Mouse (Mus musculus): ENCODE data around the gene Upk3bl.
A peak's percentile ranks its signal among the peaks of the same experiment; 100 is the strongest.

Gene Upk3bl

DNA sequence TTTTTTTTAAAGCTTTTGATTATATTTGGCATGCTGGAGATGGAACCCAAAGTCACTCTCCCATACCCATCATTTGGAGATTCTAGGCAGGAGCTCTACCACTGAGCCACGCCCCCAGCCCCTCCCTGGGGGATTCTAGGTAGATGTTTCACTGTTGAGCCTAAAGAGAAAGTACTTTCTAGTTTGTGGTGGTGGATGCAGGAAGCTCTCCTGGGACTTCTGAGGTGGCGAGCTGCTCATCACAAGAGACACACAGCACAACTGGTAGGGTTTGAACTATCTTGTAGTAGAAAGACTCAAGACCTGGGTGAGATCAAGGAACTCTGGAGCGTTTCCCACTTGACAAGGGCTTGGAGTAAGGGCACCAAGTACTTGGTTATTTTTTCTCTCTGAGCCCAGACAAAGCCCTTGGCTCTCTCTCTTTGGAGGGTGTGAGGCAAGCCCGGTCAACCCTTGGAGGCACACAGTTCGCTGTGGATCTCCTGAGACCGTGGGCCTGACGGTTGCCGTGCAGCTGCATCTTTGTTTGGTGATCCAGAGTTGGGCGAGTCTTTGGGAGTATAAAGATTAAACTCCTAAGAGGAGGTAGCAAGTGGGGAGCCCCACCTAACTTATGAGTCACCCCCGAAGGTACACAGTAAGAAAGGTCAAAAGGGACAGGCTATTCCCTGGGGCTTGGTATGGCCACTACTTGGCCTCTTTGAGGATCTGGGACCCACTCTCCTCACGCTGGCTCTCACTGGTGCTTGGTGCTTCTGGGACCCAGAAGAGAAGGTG is at the start of gene Upk3bl:
Upk3bl (plus strand) TSS at position 192 of the 777 bp plus-strand sequence.
- no peak for DNase-seq (ENCODE audit: low spot score in 2 of 2)

DNA sequence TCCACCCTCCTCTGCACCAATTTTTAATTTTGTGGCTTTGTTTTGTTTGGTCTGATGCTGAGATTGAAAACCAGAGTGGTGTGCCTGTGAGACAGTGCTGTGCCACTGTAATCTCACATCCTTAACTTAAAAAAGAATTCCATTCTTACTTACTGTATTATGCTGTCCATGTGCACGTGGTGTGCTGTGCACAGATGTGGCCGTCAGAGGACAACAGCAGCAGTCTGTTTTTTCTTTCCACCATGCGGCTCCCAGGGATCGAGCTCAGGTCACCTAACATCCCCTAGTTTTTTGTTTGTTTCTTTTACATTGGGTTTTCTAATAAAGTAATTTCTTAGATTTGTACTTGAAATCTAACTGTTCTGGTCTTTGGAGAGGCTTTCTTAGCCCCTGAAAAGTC is 49.8 kb upstream of the Upk3bl start:
- no peak for DNase-seq (ENCODE audit: low spot score in 2 of 2)

DNA sequence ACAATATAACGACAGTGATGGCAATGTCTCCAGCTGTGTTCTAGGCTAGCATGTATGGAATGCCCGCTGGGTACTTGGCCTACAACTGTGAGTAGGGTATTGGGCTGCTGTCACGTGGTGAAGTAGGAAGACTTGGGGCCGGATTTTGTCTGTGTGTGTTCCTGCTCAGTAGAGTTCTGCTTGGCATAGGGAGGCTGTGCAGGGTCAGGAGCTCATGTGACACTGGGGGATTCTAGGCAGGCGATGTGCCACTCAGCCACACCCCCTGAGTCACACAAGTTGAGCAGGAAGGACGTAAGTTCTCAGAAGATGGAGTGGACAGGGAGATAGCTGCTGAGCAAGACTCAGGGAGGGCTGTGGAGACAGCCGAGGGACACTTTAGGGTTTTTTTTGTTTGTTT is 46.5 kb upstream of the Upk3bl start:
- no peak for DNase-seq (ENCODE audit: low spot score in 2 of 2)

DNA sequence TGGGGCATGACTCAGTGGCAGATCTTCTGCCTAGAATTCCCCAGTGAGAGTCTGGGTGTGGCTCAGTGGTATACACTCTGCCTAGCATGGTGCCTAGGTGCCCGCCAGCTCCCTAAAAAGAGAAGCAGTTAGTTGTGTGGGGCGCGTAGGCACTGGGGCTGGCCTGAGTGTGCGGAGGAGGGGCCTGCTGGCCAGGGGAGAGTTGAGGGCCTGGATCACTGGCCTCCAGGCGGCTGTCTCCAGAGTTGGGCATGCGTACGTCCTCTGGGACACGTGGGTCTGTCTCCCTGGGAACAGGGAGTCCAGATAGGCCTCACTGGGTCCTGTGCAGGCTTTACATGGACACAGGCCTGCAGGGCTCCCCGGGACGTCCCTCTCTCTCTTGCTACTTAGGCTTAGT is 39.4 kb upstream of the Upk3bl start:
- DNase-seq (ENCODE audit: low spot score in 2 of 2), result no peak

DNA sequence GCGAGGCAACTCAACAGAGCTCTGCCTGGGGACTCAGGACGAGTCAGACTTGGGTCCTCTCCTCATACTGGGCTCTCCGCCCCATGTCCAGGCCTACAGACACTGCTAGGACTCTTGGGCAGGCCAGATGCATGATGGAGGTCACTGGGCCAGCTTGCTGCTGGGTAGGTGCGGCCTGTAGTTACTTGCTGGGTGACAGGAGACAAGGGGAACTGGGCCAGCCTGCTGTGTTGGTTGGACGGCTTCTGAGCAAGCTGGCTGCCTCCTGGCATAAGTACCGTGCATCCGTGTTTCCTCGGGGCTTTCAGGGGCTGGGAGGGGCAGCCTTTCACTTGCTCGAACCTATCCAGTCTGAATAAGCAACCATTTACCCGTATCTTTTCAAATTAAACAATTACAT is 38.7 kb upstream of the Upk3bl start:
- DNase-seq (ENCODE audit: low spot score in 2 of 2), result no peak

DNA sequence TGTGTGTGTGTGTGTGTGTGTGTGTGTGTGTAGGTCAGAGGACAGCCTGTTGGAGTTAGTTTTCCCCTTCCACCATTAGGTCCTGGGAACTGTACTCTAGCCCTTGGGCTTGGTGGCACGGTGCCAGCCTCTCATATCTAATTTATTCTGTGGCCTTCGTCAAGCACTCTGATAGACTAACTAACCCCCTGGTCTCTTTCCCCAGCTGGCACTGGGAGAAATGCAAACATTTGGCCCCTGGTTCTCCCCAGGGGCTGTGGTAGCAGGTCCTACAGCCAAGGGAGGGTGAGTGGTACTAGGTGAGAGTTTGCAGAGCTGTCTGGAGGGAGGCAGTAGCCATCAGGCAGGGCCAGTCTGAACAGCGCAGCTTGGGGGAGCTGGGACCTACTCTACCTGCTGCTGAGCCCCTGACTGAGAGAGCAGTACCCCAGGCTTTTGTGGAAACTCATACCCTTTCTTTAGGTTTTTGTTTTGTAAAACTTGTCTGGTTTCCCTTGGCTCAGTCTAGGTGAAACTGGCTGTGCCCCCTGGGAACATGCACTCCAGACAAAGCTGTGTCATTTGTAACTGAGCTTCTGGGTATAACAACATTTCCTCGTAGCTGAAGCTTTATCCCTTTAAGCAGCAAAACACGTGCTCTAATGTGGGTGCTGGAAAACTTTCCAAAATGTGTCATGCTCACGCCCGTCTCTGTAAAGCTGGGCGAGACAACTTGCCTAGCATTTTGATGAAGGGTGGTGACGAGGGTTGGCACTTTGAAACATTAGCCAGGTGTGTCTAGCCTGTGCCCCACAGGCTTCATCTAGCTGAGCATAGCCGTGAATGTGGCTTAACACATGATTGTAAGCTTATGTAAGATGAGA is 38.0 kb upstream of the Upk3bl start:
- no peak for DNase-seq (ENCODE audit: low spot score in 2 of 2)

DNA sequence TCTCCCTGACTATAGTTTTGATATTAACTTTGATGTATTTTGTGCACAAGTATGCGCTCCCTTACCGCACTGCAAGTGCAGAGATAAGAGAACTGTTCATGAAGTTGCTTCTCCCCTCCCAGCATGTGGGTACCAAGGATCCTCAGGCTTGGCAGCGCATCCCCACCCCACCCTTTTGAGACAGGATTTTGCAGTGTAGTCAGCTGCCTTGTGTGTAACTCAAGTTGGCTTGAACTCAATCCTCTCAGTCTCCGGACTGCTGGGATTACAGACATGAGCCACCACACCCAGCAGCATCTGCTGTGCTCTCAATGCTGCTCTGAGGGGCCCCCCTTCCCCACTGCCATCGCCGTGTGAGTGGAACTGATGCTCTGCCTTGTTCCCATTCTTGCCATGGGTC is 37.0 kb upstream of the Upk3bl start:
- DNase-seq (ENCODE audit: low spot score in 2 of 2), result no peak

DNA sequence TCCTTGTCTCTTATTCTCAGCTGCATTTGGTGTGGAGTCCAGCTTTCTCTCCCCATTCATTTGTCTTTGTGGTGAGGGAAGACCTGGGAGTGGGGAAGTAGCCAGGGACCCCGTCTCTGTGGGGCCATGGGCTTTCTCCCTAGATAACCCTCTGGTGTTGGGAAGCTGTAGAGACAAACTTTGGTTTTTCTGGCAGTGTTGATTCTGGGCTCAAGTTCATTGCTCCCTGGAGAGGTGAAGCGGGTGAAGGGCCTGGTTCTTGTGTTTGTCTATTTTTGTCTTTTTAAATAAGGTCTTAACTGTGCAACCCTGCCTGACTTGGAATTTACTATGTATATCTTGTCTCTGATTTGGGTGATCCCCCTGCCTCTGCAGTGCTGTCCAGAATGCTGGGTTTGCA is 35.6 kb upstream of the Upk3bl start:
- no peak for DNase-seq (ENCODE audit: low spot score in 2 of 2)

DNA sequence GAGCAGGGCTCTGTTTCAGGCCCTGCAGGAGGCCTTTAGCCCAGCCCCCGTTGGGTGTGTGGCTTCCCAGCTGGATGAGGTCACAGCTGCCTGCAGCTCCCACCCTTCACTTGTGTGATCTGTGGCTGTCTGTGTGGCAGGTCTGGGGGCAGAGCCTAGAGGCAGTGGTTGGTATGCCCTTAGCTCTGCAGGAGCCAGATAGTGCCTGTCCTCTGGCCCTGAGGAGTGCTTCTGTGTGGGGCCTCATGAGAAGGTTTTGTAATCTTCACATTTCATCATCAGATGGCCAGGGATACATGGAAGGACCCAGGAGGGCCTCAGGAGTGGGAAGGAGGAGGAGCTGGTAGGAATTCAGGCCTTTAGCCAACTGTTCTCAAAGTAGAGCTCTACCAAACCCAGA is 34.4 kb upstream of the Upk3bl start:
- DNase-seq (ENCODE audit: low spot score in 2 of 2), result no peak

DNA sequence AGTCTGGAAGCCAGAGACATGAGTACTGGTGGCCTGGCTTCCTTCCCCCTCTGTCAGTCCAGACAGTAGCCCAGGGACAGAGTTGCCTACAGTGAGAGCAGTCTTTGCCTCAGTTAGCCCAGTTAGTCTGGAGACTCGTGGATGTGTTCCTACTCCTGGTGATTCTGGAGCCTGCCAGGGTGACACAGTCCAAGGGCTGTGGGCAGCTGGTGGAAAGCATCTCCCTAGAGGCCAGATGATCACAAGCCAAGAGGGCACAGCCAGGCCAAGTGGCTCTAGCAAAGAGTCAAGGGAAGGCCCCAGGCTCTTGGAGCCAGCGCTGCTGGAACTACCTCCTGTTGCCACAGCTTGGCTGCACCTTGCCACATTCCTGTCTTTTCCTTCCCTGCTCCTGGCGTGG is 28.6 kb upstream of the Upk3bl start:
- no peak for DNase-seq (ENCODE audit: low spot score in 2 of 2)

DNA sequence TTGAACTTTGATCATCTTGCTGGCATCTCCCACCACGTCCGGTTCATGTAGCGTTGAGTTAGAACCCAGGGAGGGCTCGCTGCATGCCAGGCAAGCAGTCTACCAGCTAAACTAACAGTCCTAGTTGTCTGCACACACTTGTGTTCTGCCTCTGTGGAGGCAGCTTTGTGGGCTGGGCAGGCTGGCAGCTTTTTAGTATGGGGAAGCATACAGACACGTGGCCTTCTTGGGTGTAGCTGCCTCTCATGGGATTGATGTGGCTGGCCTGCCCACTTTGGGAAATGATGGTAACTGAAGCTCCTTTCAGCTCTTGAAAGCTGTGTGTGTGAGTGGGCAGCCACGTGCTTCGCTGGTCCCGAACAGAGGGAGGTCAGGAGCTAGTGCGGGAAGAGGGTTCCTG is 27.4 kb upstream of the Upk3bl start:
- DNase-seq (ENCODE audit: low spot score in 2 of 2), result no peak

DNA sequence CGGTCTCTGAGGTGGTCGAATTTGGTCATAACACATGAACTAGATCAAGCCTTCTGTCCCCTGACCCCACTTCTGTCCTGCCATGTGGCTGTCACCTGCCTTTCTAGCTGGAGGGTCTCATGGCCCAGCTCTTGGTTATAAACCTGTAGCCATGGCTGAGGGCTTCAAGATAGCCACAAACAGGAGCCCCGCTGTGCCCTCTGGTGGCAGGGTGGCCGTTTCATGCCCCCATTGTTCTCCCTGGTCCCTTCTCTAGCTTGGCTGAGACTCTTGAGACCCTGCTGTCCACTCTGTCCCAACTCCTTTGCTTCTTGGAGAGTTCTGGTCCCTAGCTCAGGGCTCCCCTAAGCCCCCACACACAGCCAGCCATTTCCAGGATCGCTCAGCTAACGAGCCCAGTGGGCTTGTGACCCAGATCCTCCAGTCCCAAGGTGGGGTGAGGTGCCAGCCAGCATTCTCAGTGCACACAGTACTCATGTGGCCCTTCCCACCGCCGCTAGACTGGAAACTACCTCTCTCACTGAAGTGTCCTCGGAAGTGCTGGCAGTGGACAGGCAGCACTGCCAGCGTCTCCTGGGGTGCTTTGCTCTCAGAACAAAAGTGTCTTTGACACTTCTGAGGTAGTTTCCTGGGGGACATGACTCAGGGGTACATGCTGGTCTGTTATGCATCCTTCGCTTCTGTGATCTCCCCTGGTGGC is 26.5 kb upstream of the Upk3bl start:
- DNase-seq (ENCODE audit: low spot score in 2 of 2), result no peak

DNA sequence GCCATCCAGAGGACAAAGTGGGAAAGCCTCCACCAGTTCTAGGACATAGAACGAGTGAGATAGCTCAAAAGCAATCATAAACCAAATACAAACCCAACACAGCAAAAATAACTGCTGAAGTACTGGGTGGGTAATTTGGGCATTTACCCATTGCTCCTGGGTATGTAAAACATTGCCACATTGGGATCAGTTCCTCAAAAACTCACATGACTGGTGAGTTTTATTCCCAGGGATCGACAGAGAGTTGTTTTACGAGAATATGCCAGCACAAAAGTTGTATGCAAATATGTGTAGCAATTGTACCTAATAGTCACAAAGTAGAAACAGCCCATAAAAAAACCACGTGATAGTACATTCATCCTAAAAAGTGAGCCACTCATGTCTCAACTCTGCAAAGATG is 19.4 kb upstream of the Upk3bl start:
- no peak for DNase-seq (ENCODE audit: low spot score in 2 of 2)

DNA sequence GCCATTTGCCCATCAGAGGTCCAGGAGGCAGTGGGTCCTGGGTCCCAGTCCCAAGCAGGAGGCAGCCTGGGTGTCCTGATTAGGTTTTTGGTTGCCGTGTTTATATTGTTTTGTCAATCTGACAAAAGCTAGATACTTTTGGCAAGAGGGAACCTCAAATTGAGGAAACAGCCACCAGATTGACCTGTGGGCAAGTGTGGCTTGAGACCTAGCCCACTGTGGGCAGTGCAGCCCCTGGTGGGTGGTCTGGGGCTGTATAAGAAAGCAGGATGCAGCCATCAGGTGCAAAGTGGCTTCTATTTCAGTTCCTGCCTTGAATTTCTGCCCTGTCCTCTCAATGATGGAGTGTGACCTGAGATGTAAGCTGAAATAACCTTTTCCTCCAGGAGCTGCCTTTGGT is 19.0 kb upstream of the Upk3bl start:
- no peak for DNase-seq (ENCODE audit: low spot score in 2 of 2)

DNA sequence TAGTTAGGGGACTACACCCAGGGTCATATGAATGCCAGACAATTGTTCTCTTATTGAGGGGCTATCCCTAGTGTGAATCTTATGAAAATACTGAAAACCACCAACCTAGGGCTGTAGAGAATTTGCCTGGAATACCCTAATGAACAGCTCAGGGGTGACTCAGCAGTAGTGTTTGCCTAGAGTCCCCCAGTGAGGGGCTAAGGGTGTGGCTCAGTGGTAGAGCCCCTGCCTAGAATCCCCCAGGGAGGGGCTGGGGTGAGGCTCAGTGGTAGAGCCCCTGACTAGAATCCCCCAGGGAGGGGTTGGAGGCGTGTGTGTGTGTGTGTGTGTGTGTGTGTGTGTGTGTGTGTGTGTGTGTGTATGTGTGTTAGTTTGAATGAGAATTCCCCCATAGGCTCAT is 17.6 kb upstream of the Upk3bl start:
- DNase-seq (ENCODE audit: low spot score in 2 of 2), result no peak

DNA sequence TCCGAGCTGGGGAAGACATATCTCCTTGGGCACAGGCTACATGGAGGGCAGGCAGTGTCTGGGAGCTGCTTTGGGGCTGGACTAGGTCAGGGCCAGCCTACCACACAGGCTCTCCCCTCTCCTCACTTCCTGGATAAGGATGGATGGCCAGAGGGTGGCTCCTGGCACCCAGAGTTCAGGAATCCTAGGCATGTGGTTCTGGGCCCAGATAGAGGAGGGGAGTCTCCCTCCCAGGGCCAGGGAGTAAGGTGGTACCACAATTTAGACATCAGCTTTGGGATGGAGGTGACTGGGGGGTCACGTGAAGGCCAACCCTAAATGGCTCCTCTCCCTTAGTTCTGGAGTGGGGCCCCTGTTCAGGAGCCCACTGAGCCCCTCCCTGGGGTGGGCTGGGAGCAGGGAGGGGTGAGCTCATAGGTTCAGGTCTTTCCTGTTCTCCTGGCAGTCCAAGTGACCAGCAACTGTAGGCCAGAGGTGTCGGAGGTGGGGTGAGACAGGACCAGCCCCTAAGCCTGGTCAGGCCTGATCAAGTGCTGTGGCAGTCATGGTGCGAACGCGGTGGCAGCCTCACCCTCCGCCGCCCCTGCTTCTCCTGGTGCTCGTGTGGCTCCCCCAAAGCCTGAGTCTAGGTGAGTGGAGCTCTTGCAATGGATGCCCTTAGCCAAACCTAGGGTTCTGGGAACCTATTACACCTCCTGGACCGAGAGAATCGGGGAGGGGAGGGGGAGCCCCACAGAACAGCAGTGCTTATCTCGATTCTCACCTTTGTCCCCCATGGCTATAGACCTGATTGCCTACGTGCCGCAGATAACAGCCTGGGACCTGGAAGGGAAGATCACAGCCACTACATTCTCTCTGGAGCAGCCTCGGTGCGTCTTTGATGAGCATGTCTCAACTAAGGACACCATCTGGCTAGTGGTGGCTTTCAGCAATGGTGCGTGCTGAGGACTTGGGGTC is 15.8 kb upstream of the Upk3bl start, which contains the start of gene Upk3b:
Upk3b (plus strand) TSS at position 239 of the 957 bp plus-strand sequence.
- no peak for DNase-seq (ENCODE audit: low spot score in 2 of 2)

DNA sequence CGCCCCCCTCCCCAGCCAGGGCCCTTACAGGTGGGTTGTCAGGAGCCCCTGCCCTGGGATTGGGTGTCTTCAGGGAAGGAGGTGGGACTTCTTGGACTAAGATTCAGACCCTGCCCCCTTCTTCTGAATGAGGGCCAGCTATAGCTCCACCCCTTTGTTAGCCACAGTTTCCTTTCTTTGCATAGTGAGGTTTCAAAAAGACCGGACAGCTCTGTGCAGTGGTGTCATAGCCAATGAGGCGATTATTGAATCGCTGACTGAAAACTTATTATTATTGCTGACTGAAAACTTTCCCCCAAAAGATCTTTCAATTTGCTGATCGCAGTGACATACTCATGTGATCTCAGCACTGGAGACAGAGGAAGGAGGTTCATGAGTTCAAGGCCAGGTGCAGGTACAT is 14.1 kb upstream of the Upk3bl start:
- DNase-seq (ENCODE audit: low spot score in 2 of 2), result no peak

DNA sequence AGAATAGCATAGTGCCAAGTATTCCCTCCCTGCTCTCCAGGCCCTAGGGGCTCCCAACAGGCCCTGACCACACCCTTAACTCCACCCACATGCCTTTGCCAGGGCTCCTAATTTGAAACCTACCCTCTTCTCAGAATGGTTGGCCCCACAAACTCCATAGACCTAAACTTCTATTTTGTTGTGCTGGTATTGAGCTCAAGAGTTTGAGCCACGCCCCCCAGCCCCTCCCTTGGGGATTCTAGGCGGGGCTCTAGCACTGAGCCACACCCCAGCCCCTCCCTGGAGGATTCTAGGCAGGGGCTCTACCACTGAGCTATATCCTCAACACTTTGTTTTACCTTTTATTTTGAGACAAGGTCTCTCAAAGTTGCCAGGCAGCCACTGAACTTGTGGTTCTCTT is 13.0 kb upstream of the Upk3bl start:
- DNase-seq (ENCODE audit: low spot score in 2 of 2), result peak in 1 of 2 experiments; percentile 51

DNA sequence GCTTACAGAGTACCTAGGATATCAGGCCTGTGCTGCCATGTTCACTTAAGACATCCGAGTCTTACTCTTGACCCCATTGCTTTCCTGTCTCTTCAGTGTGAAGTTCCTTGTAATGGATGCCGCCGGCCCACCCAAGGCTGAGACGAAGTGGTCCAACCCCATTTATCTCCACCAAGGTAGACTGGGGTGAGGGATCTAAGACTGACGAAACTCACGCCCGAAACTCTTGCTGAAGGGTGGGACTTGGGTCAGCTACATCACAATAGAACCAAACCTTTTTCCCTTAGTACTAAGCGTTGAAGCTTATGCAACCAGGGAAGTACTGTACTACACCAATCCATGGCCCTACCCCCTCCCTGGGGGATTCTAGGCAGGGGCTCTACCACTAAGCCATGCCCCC is 12.6 kb upstream of the Upk3bl start:
- no peak for DNase-seq (ENCODE audit: low spot score in 2 of 2)

DNA sequence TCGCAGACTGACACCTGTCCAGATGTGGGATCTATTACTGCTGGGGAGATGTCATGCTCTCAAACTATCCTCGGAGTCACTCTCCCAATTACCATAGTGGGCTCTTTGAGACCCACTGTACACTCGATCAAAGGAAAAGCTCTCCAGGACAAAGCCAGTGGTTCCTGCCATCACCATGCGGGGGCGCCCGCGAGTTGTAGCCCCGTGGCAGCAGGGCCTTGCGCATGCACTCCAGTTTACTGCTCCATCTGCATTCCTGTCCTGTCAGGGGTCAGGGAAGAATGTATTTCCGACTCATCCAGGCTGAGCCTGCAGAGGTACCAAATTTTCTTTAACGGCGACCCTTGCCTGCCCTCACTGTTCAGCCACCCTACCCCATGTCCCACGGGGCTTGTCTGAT is 9.4 kb upstream of the Upk3bl start:
- peak in 1 of 2 experiments; percentile 54 for DNase-seq (ENCODE audit: low spot score in 2 of 2)

DNA sequence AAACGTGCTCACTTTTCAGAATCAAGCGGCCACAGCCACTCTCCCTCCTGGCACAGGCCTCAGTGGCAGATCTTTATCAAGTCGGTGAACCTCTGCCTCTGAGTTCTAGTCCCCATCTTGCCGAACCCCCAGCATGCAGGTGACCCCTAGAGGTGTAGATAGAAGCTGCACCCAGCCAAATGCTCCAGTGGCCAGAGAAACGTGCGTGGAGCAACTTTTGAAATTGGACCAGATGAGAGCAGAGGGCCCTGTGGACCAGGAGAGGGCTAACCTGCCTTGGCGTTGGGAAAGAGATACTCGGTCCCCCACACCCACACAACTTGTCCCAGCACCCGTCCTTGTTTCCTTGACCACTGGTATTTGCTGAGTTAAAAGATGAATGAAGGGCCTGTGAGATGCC is 8.9 kb upstream of the Upk3bl start:
- DNase-seq (ENCODE audit: low spot score in 2 of 2), result peak in 1 of 2 experiments; percentile 41
